In genomic region chr19:24174896-24175295, GRCm38 (mm10) we compare ENCODE assay signal across 8 mouse cellular contexts. TPM values are rescaled to one million over a fixed set of nuclear protein-coding genes. Genes with fewer than 3 reads are reported as not detected.
DNase-seq lines count a peak whose midpoint lies in the region; ATAC-seq and TF ChIP-seq lines count a peak whose summit lies in the region.

No protein-coding gene starts in this region.

- WGBS in heart, embryonic 15.5 days, result under 1% methylated on average over 13 of the region's 13 CpGs
- 10% methylated on average over 13 of the region's 13 CpGs for WGBS in midbrain, embryonic 11.5 days

- no peaks in the 10 kb centered on the region for H3K9me3 ChIP-seq in heart, embryonic 15.5 days (replicated peaks)
- no peaks in the 10 kb centered on the region for H3K9me3 ChIP-seq in midbrain, embryonic 11.5 days (ENCODE audit: control insufficient read depth, low read length)

- peak overlapping the region; percentile 78; the same call in 1 of the 2 replicates for H3K4me3 ChIP-seq in cortical plate, adult 2 months (ENCODE audit: insufficient read depth, low read length)
- peak overlapping the region; percentile 85 for H3K4me3 ChIP-seq in heart, embryonic 15.5 days
- peak overlapping the region; percentile 79 for H3K4me3 ChIP-seq in midbrain, embryonic 11.5 days (ENCODE audit: low read depth, low read length)

- H3K4me2 ChIP-seq in heart, embryonic 15.5 days, result peak overlapping the region; percentile 89
- H3K4me2 ChIP-seq in midbrain, embryonic 11.5 days, result peak overlapping the region; percentile 80

- TF ChIP-seq CTCF in cortical plate, adult 2 months (IDR thresholded peaks at IDR 0.05; ENCODE audit: extremely low read depth, insufficient read depth, low read length), result no peak

- H3K27ac ChIP-seq in cortical plate, adult 2 months (ENCODE audit: insufficient read depth, low read length), result no peak overlapping the region
- peak overlapping the region; percentile 92 for H3K27ac ChIP-seq in heart, embryonic 15.5 days
- H3K27ac ChIP-seq in midbrain, embryonic 11.5 days (ENCODE audit: low read depth, low read length), result no peak overlapping the region

- no peaks in the 10 kb centered on the region for H3K27me3 ChIP-seq in heart, embryonic 15.5 days
- no peaks in the 10 kb centered on the region for H3K27me3 ChIP-seq in midbrain, embryonic 11.5 days (ENCODE audit: control insufficient read depth, insufficient read depth, low read length)

- ATAC-seq in heart, embryonic 15.5 days (replicated peaks; ENCODE audit: insufficient number of reproducible peaks, insufficient read depth, low FRiP score, low read depth), result no peak; the same call in 1 of the 2 replicates
- no peak for ATAC-seq in midbrain, embryonic 11.5 days (ENCODE audit: low FRiP score)

- H3K36me3 ChIP-seq in heart, embryonic 15.5 days, result no peaks in the 10 kb centered on the region
- H3K36me3 ChIP-seq in midbrain, embryonic 11.5 days (ENCODE audit: control insufficient read depth, insufficient read depth, low read length), result no peaks in the 10 kb centered on the region

- H3K4me1 ChIP-seq in cortical plate, adult 2 months (ENCODE audit: control insufficient read depth, insufficient read depth, low read length), result peaks cover 2% of the 10 kb centered on the region; the same call in 1 of the 2 replicates
- peaks cover 38% of the 10 kb centered on the region for H3K4me1 ChIP-seq in heart, embryonic 15.5 days (replicated peaks)
- peaks cover 10% of the 10 kb centered on the region; the same call in 1 of the 2 replicates for H3K4me1 ChIP-seq in midbrain, embryonic 11.5 days (ENCODE audit: control insufficient read depth, insufficient read depth, low read length)

- peak; percentile 29 for DNase-seq in right cerebral cortex, postnatal 25 days
- no peak for DNase-seq in right cerebral cortex, postnatal 36 days (ENCODE audit: low spot score in 2 of 2)
- peak; percentile 15 to 43 for DNase-seq in kidney, postnatal 36 days
- DNase-seq in midbrain, embryonic 11.5 days (ENCODE audit: low spot score, missing footprints), result no peak
- DNase-seq in gastrocnemius, adult 8-10 months (ENCODE audit: low spot score in 2 of 2), result no peak
- no peak for DNase-seq in thymus, postnatal 0 days (ENCODE audit: low spot score)

- TF ChIP-seq POLR2A in cortical plate, adult 2 months (IDR thresholded peaks at IDR 0.05; ENCODE audit: extremely low read depth, insufficient read depth, low read length), result no peak

- H3K9ac ChIP-seq in heart, embryonic 15.5 days, result peak overlapping the region; percentile 86
- peak overlapping the region; percentile 93 for H3K9ac ChIP-seq in midbrain, embryonic 11.5 days (ENCODE audit: low read length)

RNA-seq across cellular contexts. Expression of gene Tjp2, which starts 49.9 kb away (rescaled TPM):
- 16.2 and 17.1 TPM in 2 replicates for polyA plus RNA-seq in cortical plate, adult 2 months (2012; rRNA removed)
- polyA plus RNA-seq in heart, embryonic 15.5 days (2015; fragmentation: Nextera tagmentation; extraction: Ambion mirVana), result 21.9 and 24.4 TPM in 2 replicates
- polyA plus RNA-seq in midbrain, embryonic 11.5 days (2014; fragmentation: Nextera tagmentation; extraction: Ambion mirVana), result 22.3 and 23.0 TPM in 2 replicates
- 1 to 10 TPM; 2.6 to 4.6 (median 4.0) TPM for total RNA-seq in gastrocnemius, adult 8-10 months (2022)
- 9.4 and 9.5 TPM in 2 replicates for polyA plus RNA-seq in thymus, postnatal 0 days (2015; fragmentation: Nextera tagmentation; extraction: Ambion mirVana)

Comparison
In these comparisons a context has a peak if more than half of its experiments do, and no peak if none do; other contexts are left out.
1. DNase-seq: peak in right cerebral cortex, postnatal 25 days (single experiment) and kidney, postnatal 36 days (2 of 2); none in right cerebral cortex, postnatal 36 days (0 of 2), midbrain, embryonic 11.5 days (single experiment), gastrocnemius, adult 8-10 months (0 of 2) and thymus, postnatal 0 days (single experiment).
2. Peak in every context shown above with its lines, with median percentiles within 50 percentile points of each other: H3K4me3 ChIP-seq.